Mouse (Mus musculus): Measurements from ENCODE around the gene Fbrs. TPM values are rescaled to one million over a fixed set of nuclear protein-coding genes. Genes with fewer than 3 reads are reported as not detected.
A peak's percentile ranks its signal among the peaks of the same experiment; 100 is the strongest.

Gene Fbrs
- 14.9 and 17.8 TPM in 2 replicates for polyA plus RNA-seq (2014; fragmentation: Nextera tagmentation; extraction: Ambion mirVana)

DNA sequence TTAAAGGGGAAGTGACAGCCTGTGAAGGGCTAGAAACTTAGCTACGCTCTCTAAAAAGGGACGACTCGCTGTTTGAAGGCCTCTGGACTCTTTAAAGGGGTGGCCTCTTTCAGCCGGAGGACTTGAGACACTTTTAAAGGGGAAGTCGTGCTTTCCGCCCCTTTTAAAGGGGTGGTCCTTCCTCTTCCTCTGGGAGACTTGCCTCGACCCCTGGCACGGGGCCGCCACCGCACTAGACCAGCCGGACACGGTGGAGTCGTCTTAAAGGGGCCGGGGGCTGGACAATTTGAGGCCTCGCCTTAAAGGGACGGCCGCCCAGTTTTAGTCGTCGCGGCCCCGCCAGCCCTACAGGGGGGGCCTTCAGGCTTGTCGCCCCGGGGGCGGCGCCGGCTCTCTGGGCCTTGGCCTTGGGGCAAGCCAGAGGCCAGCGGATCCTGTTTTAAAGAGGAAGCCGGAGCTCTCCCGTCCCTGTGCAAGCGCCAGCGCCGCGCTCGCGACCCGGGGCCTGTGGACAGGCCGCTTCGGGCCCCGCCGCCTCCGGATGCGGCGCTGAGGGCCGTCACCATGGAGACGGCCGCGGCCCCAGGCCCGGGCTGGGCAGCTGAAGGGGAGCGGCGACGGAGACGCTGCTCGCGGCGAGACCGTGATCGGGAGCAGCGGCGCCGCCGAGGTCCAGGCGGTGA is at the start of gene Fbrs:
Gene Fbrs, plus strand, starts transcription at position 565 of the 683 bp plus-strand sequence.
- H3K4me3 ChIP-seq (replicated peaks; ENCODE audit: low read depth, low read length) = peak within 1 kb of the TSS; percentile 94
- H3K27ac ChIP-seq (replicated peaks; ENCODE audit: low read depth, low read length) = peak within 1 kb of the TSS; percentile 89
- H3K27me3 ChIP-seq (ENCODE audit: control insufficient read depth, insufficient read depth, low read length) = no peaks in the 10 kb centered on the region
- DNase-seq (peak; percentile 97), ATAC-seq (ENCODE audit: low FRiP score, low TSS enrichment) (peak; percentile 84)
- peaks cover 25% of the 10 kb centered on the region for H3K4me1 ChIP-seq (ENCODE audit: control insufficient read depth, insufficient read depth, low read length)
- peak within 1 kb of the TSS; percentile 98 for H3K4me2 ChIP-seq (ENCODE audit: low read length)
- peak within 1 kb of the TSS; percentile 94 for H3K9ac ChIP-seq (replicated peaks; ENCODE audit: low read length)
- H3K36me3 ChIP-seq (ENCODE audit: control insufficient read depth, insufficient read depth, low read length) = peaks cover 66% of the 10 kb centered on the region
- WGBS = under 1% methylated on average over 62 of the region's 62 CpGs
- H3K9me3 ChIP-seq (ENCODE audit: control insufficient read depth, low read length) = no peaks in the 10 kb centered on the region

DNA sequence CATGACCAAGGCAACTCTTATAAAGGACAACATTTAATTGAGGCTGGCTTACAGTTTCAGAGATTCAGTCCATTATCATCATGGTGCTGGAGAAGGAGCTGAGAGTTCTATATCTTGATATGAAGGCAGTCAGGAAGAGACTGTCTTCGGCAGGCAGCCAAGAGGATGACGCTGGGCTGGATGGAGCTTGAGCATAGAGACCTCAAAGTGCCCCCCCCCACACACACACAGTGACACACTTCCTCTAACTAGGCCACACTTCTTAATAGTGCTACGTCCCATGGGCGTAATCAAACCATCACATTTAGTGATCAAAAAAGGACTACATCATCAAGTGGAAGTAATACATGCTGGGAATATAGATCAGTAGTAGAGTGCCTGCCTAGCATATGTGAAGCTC is 43.8 kb upstream of the Fbrs start:
- Histone ChIP-seq H3K27ac (replicated peaks; ENCODE audit: low read depth, low read length) (no peak overlapping the region), H3K9me3 (ENCODE audit: control insufficient read depth, low read length) (peaks cover 5% of the 10 kb centered on the region; the same call in 1 of the 2 replicates), H3K9ac (replicated peaks; ENCODE audit: low read length) (no peak overlapping the region), H3K4me3 (replicated peaks; ENCODE audit: low read depth, low read length) (no peak overlapping the region), H3K27me3 (ENCODE audit: control insufficient read depth, insufficient read depth, low read length) (no peaks in the 10 kb centered on the region), H3K4me1 (ENCODE audit: control insufficient read depth, insufficient read depth, low read length) (no peaks in the 10 kb centered on the region), H3K36me3 (ENCODE audit: control insufficient read depth, insufficient read depth, low read length) (no peaks in the 10 kb centered on the region), H3K4me2 (ENCODE audit: low read length) (no peak overlapping the region)
- WGBS = 94% methylated on average over 4 of the region's 4 CpGs
- DNase-seq = no peak
- ATAC-seq (ENCODE audit: low FRiP score, low TSS enrichment) = no peak

DNA sequence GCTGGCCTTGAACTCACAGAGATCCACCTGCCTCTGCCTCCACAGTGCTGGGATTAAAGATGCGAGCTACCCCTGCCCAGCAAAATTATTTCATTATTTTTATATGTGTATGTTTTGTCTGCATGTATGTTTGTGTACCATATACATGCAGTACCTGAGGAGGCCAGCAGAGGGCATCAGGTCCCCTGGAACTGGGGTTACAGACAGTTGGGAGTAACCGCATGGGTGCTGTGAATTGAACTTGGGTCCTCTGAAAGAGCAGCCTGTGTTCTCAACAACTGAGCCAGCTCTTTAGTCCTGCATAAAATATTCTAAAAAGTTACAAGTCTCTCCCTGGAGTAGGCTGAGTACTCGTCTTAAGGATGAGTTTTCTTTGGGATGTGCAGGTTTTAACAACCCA is 41.3 kb upstream of the Fbrs start:
- WGBS = 84% methylated on average over 3 of the region's 3 CpGs
- no peak overlapping the region for H3K4me3 ChIP-seq (replicated peaks; ENCODE audit: low read depth, low read length)
- H3K36me3 ChIP-seq (ENCODE audit: control insufficient read depth, insufficient read depth, low read length) = peaks cover 11% of the 10 kb centered on the region
- H3K9me3 ChIP-seq (ENCODE audit: control insufficient read depth, low read length) = peaks cover 5% of the 10 kb centered on the region; the same call in 1 of the 2 replicates
- no peak for ATAC-seq (ENCODE audit: low FRiP score, low TSS enrichment)
- no peak overlapping the region for H3K27ac ChIP-seq (replicated peaks; ENCODE audit: low read depth, low read length)
- no peak overlapping the region for H3K9ac ChIP-seq (replicated peaks; ENCODE audit: low read length)
- no peaks in the 10 kb centered on the region for H3K4me1 ChIP-seq (ENCODE audit: control insufficient read depth, insufficient read depth, low read length)
- no peak for DNase-seq
- no peak overlapping the region for H3K4me2 ChIP-seq (ENCODE audit: low read length)
- H3K27me3 ChIP-seq (ENCODE audit: control insufficient read depth, insufficient read depth, low read length) = no peaks in the 10 kb centered on the region

DNA sequence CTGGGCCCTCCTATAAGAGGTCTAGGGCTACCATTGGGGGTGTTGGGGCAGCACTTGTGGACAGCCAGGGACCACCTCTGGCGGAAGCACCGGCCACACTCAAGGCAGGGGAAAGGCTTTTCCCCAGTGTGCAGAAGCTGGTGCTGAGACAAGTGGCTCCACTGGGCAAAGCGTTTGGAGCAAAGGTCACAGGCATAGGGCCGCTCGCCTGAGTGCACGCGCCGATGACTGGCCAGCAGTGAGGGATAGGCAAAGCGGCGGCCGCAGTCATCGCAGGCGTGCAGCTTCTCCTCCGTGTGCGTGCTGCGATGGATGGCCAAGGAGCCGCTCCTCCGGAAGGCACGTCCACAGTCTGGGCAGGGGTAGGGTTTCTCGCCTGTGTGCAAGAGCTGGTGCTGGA is 35.0 kb upstream of the Fbrs start:
- Histone ChIP-seq H3K27me3 (ENCODE audit: control insufficient read depth, insufficient read depth, low read length) (no peaks in the 10 kb centered on the region), H3K4me2 (ENCODE audit: low read length) (no peak overlapping the region), H3K9me3 (ENCODE audit: control insufficient read depth, low read length) (no peaks in the 10 kb centered on the region), H3K36me3 (ENCODE audit: control insufficient read depth, insufficient read depth, low read length) (peaks cover 38% of the 10 kb centered on the region), H3K4me3 (replicated peaks; ENCODE audit: low read depth, low read length) (no peak overlapping the region), H3K4me1 (ENCODE audit: control insufficient read depth, insufficient read depth, low read length) (peaks cover 8% of the 10 kb centered on the region; the same call in 1 of the 2 replicates), H3K9ac (replicated peaks; ENCODE audit: low read length) (no peak overlapping the region), H3K27ac (replicated peaks; ENCODE audit: low read depth, low read length) (no peak overlapping the region)
- WGBS = 91% methylated on average over 20 of the region's 20 CpGs
- no peak for ATAC-seq (ENCODE audit: low FRiP score, low TSS enrichment)
- no peak for DNase-seq

DNA sequence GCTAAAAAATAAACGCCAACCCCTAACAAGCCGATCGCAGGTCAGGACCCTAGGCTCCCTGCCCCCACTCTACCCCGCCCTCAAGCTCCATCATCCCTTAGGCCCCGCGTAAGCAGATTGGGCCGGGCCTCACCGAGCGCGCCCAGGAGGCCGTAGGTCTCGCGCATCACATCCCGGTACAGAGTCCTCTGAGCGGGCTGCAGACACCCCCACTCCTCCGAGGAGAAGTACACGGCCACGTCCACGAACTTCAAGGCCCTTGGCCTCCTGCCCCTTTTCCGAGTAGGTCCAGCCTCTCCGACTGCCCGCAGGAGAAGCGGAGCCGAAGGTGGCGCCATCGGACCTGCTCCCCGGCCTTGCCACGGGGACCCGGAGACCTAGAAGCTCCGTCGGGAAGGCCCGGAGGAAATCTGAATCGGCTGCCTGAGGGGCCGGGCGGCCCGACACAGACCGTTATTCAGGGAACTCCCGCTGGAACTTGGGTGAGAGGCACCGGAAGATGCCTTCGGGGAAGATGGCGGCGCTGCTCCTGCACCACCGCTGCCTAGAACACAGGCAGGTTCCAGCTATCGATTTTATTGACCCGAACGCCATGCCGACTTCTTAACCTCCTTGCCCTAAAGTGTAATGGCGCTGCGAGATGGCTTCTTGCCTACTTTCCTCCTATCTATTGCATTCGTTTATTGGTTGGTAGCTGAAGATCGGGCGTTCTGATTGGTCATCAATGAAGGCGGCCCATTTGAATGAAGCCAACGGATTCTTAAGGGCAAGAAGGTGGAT is 30.3 kb upstream of the Fbrs start, which contains the start of gene Zfp689:
Gene Zfp689, minus strand, starts transcription at position 638 of the 780 bp plus-strand sequence.
- WGBS = under 1% methylated on average over 54 of the region's 54 CpGs
- DNase-seq (peak; percentile 97), ATAC-seq (ENCODE audit: low FRiP score, low TSS enrichment) (peak; percentile 91)
- H3K27ac ChIP-seq (replicated peaks; ENCODE audit: low read depth, low read length) = peak within 1 kb of the TSS; percentile 94
- H3K9me3 ChIP-seq (ENCODE audit: control insufficient read depth, low read length) = no peaks in the 10 kb centered on the region
- peaks cover 18% of the 10 kb centered on the region for H3K36me3 ChIP-seq (ENCODE audit: control insufficient read depth, insufficient read depth, low read length)
- no peaks in the 10 kb centered on the region for H3K27me3 ChIP-seq (ENCODE audit: control insufficient read depth, insufficient read depth, low read length)
- peak within 1 kb of the TSS; percentile 69 for H3K4me2 ChIP-seq (ENCODE audit: low read length)
- H3K9ac ChIP-seq (replicated peaks; ENCODE audit: low read length) = peak within 1 kb of the TSS; percentile 96
- H3K4me3 ChIP-seq (replicated peaks; ENCODE audit: low read depth, low read length) = peak within 1 kb of the TSS; percentile 93
- H3K4me1 ChIP-seq (ENCODE audit: control insufficient read depth, insufficient read depth, low read length) = peaks cover 37% of the 10 kb centered on the region

DNA sequence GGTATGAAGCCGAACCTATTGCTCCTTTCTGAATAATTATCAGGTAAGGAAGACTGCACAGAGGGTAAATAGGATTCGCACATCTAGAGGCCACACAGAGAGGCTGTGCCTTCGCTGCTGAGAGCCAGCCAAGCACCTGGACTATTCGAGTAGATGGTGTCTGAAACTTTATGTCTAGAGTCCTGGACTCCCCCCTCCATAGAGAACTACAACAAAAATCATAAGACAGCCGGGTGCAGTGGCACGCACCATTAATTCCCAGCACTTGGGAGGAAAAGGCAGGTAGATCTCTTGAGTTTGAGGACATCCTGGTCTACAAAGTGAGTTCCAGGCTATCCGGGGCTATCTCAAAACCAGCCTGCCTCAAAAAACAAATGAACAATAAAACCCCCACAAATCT is 29.0 kb upstream of the Fbrs start:
- peak overlapping the region; percentile 69 for H3K4me2 ChIP-seq (ENCODE audit: low read length)
- peaks cover 37% of the 10 kb centered on the region for H3K4me1 ChIP-seq (ENCODE audit: control insufficient read depth, insufficient read depth, low read length)
- DNase-seq (no peak), ATAC-seq (ENCODE audit: low FRiP score, low TSS enrichment) (no peak)
- peaks cover 9% of the 10 kb centered on the region for H3K36me3 ChIP-seq (ENCODE audit: control insufficient read depth, insufficient read depth, low read length)
- no peaks in the 10 kb centered on the region for H3K27me3 ChIP-seq (ENCODE audit: control insufficient read depth, insufficient read depth, low read length)
- no peak overlapping the region for H3K27ac ChIP-seq (replicated peaks; ENCODE audit: low read depth, low read length)
- H3K9ac ChIP-seq (replicated peaks; ENCODE audit: low read length) = peak overlapping the region; percentile 42
- WGBS = 80% methylated on average over 7 of the region's 7 CpGs
- H3K4me3 ChIP-seq (replicated peaks; ENCODE audit: low read depth, low read length) = peak overlapping the region; percentile 93
- H3K9me3 ChIP-seq (ENCODE audit: control insufficient read depth, low read length) = no peaks in the 10 kb centered on the region

DNA sequence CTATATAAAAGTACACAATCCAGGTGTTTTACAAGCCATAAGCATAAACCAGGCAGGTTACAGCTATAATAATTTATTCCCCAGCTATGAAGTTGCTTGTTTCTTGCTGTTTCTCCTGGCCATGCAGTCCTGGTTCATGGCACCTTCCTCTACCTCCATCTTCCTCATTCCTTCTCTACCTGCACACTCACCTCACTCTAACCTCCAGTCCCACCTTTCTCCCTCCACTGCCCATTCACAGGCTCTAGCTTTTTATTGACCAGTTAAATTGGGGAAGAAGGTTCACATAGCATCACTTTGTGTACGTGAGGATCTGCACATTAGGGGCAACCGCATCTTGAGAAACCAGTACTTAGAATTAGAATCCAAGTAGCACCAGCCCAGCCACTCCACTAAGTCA is 25.9 kb upstream of the Fbrs start:
- no peak overlapping the region for H3K9ac ChIP-seq (replicated peaks; ENCODE audit: low read length)
- no peaks in the 10 kb centered on the region for H3K27me3 ChIP-seq (ENCODE audit: control insufficient read depth, insufficient read depth, low read length)
- H3K4me1 ChIP-seq (ENCODE audit: control insufficient read depth, insufficient read depth, low read length) = peaks cover 31% of the 10 kb centered on the region
- ATAC-seq (ENCODE audit: low FRiP score, low TSS enrichment) (no peak), DNase-seq (no peak)
- H3K4me2 ChIP-seq (ENCODE audit: low read length) = no peak overlapping the region
- H3K4me3 ChIP-seq (replicated peaks; ENCODE audit: low read depth, low read length) = no peak overlapping the region
- H3K36me3 ChIP-seq (ENCODE audit: control insufficient read depth, insufficient read depth, low read length) = peaks cover 22% of the 10 kb centered on the region
- H3K27ac ChIP-seq (replicated peaks; ENCODE audit: low read depth, low read length) = no peak overlapping the region
- WGBS = 99% methylated on average over 2 of the region's 2 CpGs
- no peaks in the 10 kb centered on the region for H3K9me3 ChIP-seq (ENCODE audit: control insufficient read depth, low read length)

DNA sequence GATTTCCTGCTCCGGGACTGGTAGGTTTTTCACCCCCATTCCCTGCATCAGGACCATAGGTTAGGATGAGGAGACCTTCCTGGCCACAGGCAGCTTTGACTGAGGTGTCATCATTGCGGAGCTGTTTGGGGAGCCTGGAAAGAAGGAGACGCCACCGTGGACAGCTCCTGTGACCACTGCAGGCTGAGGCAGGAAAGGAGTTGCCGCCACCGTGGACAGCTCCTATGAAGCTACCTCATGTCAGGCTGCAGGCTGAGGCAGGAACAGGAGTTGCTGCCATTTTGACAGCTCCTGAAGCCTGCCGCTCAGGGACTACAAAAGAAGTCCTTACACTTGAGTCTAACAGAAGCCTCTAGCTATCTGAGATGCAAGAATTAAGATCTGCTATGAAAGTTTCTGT is 24.1 kb upstream of the Fbrs start:
- Histone ChIP-seq H3K9me3 (ENCODE audit: control insufficient read depth, low read length) (no peaks in the 10 kb centered on the region), H3K27ac (replicated peaks; ENCODE audit: low read depth, low read length) (no peak overlapping the region), H3K9ac (replicated peaks; ENCODE audit: low read length) (no peak overlapping the region), H3K27me3 (ENCODE audit: control insufficient read depth, insufficient read depth, low read length) (no peaks in the 10 kb centered on the region), H3K4me1 (ENCODE audit: control insufficient read depth, insufficient read depth, low read length) (peaks cover 26% of the 10 kb centered on the region), H3K36me3 (ENCODE audit: control insufficient read depth, insufficient read depth, low read length) (peaks cover 28% of the 10 kb centered on the region), H3K4me3 (replicated peaks; ENCODE audit: low read depth, low read length) (no peak overlapping the region), H3K4me2 (ENCODE audit: low read length) (no peak overlapping the region)
- ATAC-seq (ENCODE audit: low FRiP score, low TSS enrichment) = no peak
- no peak for DNase-seq
- 96% methylated on average over 7 of the region's 7 CpGs for WGBS
